Mouse (Mus musculus) left cerebral cortex, postnatal 4 days (tissue): ENCODE results near the gene Gm11127. TPM values are rescaled to one million over a fixed set of nuclear protein-coding genes. Genes with fewer than 3 reads are reported as not detected.
"Not testable (repeated sequence)": the region's sequence is repeated elsewhere in the genome, so short reads cannot be mapped to it uniquely, and the experiment has no call there.

Experiments
- DNase-seq: peaks from one replicate; pipeline ENCODE4 v3.0.0-alpha.2; 2022
- intact Hi-C: fragments of 180-260 bp; cut with DNase I; formaldehyde crosslinking; loops from one replicate; pipeline ENCODE4 v1.15.1; 2025
- total RNA-seq, 2 experiments: library from RNA; stranded (reverse); gene quantifications; 2 replicates each; pipeline ENCODE4 v1.2.3; 2021

Gene Gm11127
- not detected for total RNA-seq

GRCm38 (mm10) chr17:36058362-36058761 lies at the start of gene Gm11127:
TSS of gene Gm11127 (minus strand) at chr17:36058371.
- DNase-seq, intact Hi-C loops: not testable (repeated sequence)

- intact Hi-C loops, result not testable (repeated sequence)
Measured at GRCm38 (mm10) chr17:36102091-36102490, 43.9 kb upstream of the Gm11127 start.

GRCm38 (mm10) chr17:36099603-36100002 lies 41.4 kb upstream of the Gm11127 start:
- intact Hi-C loops, DNase-seq: not testable (repeated sequence)

More at GRCm38 (mm10) chr17:36102091-36102490, 43.9 kb upstream of the Gm11127 start:
- DNase-seq, result peak; percentile 25

- intact Hi-C loops, result no loop called here
- DNase-seq, result no peak
Measured at GRCm38 (mm10) chr17:36093936-36094335, 35.8 kb upstream of the Gm11127 start.

- DNase-seq, intact Hi-C loops: not testable (repeated sequence)
Measured at GRCm38 (mm10) chr17:36092520-36092919, 34.3 kb upstream of the Gm11127 start.

- DNase-seq, intact Hi-C loops: not testable (repeated sequence)
Measured at GRCm38 (mm10) chr17:36091933-36092332, 33.8 kb upstream of the Gm11127 start.

- intact Hi-C loops, DNase-seq: not testable (repeated sequence)
Measured at GRCm38 (mm10) chr17:36085976-36086375, 27.8 kb upstream of the Gm11127 start.

- intact Hi-C loops, result no loop called here
- peak; percentile 2 for DNase-seq
Measured at GRCm38 (mm10) chr17:36083870-36084451, 25.8 kb upstream of the Gm11127 start.

- intact Hi-C loops, result no loop called here
- peak; percentile 11 for DNase-seq
Measured at GRCm38 (mm10) chr17:36083266-36083869, 25.2 kb upstream of the Gm11127 start.

GRCm38 (mm10) chr17:36082519-36083232 lies 24.5 kb upstream of the Gm11127 start:
- intact Hi-C loops, DNase-seq: not testable (repeated sequence)

GRCm38 (mm10) chr17:36081901-36082300 lies 23.7 kb upstream of the Gm11127 start:
- intact Hi-C loops, DNase-seq: not testable (repeated sequence)

GRCm38 (mm10) chr17:36060829-36061228 lies 2.7 kb upstream of the Gm11127 start:
- peak; percentile 91 for DNase-seq
- intact Hi-C loops, result loop anchor here (10.0 kb wide), 2 partner anchors 74 to 134 kb away; partner anchors contain the start of gene H2-T3

GRCm38 (mm10) chr17:36057927-36058326 lies 244 bp downstream of the Gm11127 start:
- intact Hi-C loops, DNase-seq: not testable (repeated sequence)

GRCm38 (mm10) chr17:36043286-36043685 lies 14.9 kb downstream of the Gm11127 start:
- intact Hi-C loops, result no loop called here
- DNase-seq, result no peak

- intact Hi-C loops, result not testable (repeated sequence)
- DNase-seq, result peak; percentile 49
Measured at GRCm38 (mm10) chr17:36042610-36043169, 15.5 kb downstream of the Gm11127 start, which contains the start of the genes H2-T22 and Gm6034. TSS of gene H2-T22 (minus strand) at chr17:36042747. TSS of gene Gm6034 (plus strand) at chr17:36042961.

GRCm38 (mm10) chr17:36042055-36042454 lies 16.1 kb downstream of the Gm11127 start:
- DNase-seq, intact Hi-C loops: not testable (repeated sequence)

- intact Hi-C loops, DNase-seq: not testable (repeated sequence)
Measured at GRCm38 (mm10) chr17:36040604-36041003, 17.6 kb downstream of the Gm11127 start.

- intact Hi-C loops, result not testable (repeated sequence)
Measured at GRCm38 (mm10) chr17:36036126-36036525, 22.0 kb downstream of the Gm11127 start.

GRCm38 (mm10) chr17:36035010-36035638 lies 23.0 kb downstream of the Gm11127 start:
- intact Hi-C loops, result loop anchor here (2.0 kb wide), 1 partner anchor 38 kb away; no protein-coding TSS in a partner anchor
- DNase-seq, result peak; percentile 48

More at GRCm38 (mm10) chr17:36036126-36036525, 22.0 kb downstream of the Gm11127 start:
- not testable (repeated sequence) for DNase-seq

- intact Hi-C loops, result loop anchor here (2.0 kb wide), 1 partner anchor 38 kb away; no protein-coding TSS in a partner anchor
Measured at GRCm38 (mm10) chr17:36034524-36034923, 23.6 kb downstream of the Gm11127 start.

More at GRCm38 (mm10) chr17:36034524-36034923, 23.6 kb downstream of the Gm11127 start:
- DNase-seq, result not testable (repeated sequence)
